Mouse (Mus musculus): ENCODE data around the gene 9530068E07Rik. TPM values are rescaled to one million over a fixed set of nuclear protein-coding genes. Genes with fewer than 3 reads are reported as not detected.

The 9530068E07Rik gene
- total and polyA plus RNA-seq, 3 experiments, result 75.7 to 85.9 TPM; not detected in 1

DNA sequence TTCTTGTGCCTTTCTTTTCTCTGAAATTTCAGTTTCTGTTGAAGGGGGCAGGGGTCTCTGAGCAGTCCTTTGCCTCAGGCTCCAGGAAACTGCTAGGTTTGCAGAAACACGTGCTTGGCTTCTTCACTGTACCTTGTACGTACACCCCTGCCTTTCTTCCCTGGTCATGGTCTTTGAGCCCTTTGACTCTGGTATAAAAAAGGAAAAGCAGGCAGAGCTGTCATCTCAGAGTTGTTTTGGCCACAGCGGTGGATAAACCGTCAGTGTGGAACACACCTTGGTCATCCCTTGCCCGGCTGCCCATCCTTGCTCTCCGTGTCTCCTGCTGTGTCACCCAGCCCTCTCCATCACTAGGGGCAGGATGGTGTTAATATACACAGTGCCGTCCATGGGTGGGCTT is 23.6 kb downstream of the 9530068E07Rik start:
- TF ChIP-seq CHD2 (IDR thresholded peaks at IDR 0.05; ENCODE audit: low read length) (no peak), GABPA (IDR thresholded peaks at IDR 0.05; ENCODE audit: low read depth, low read length) (no peak), CTCF (IDR thresholded peaks at IDR 0.05 in 2 of 3, conservative IDR thresholded peaks at IDR 0.05 in 1 of 3; ENCODE audit: control insufficient read depth in 1 of 3, insufficient read depth in 1 of 3, low read depth in 2 of 3, low read length in 3 of 3, poor library complexity in 1 of 3, severe bottlenecking in 1 of 3) (no peak), MYB (IDR thresholded peaks at IDR 0.05; ENCODE audit: low read depth, low read length) (no peak), MAX (IDR thresholded peaks at IDR 0.05; ENCODE audit: low read length) (no peak), MEF2A (IDR thresholded peaks at IDR 0.05; ENCODE audit: extremely low read depth, insufficient replicate concordance, low read depth, low read length, poor library complexity, severe bottlenecking) (no peak), ZNF384 (IDR thresholded peaks at IDR 0.05; ENCODE audit: low read depth, low read length) (no peak)
- H3K27me3 ChIP-seq (ENCODE audit: control insufficient read depth in 1 of 2, insufficient read depth in 2 of 2, low read length in 2 of 2), result no peaks in the 10 kb centered on the region
- no peak for DNase-seq (ENCODE audit: low read depth, low spot score)
- no peak overlapping the region for H3K9ac ChIP-seq (ENCODE audit: control insufficient read depth, low read depth, low read length, poor library complexity, severe bottlenecking)
- no peaks in the 10 kb centered on the region for H3K79me2 ChIP-seq (ENCODE audit: control insufficient read depth, insufficient read depth, low read length, poor library complexity)
- no peaks in the 10 kb centered on the region for H3K9me3 ChIP-seq (replicated peaks; ENCODE audit: insufficient read depth, low read length)
- no peaks in the 10 kb centered on the region for H3K36me3 ChIP-seq (ENCODE audit: control insufficient read depth in 1 of 2, insufficient read depth in 2 of 2, low read length in 2 of 2)
- H3K4me1 ChIP-seq (ENCODE audit: control insufficient read depth in 1 of 2, insufficient read depth in 2 of 2, low read length in 2 of 2), result peaks cover 0 to 3% of the 10 kb centered on the region in 2 experiments; a peak in 1 of 4 replicates
- no peak overlapping the region for H3K4me3 ChIP-seq (ENCODE audit: control insufficient read depth in 1 of 2, insufficient read depth in 1 of 2, low read depth in 2 of 2, low read length in 2 of 2)
- H3K27ac ChIP-seq (ENCODE audit: control insufficient read depth, low read depth, low read length), result no peak overlapping the region

DNA sequence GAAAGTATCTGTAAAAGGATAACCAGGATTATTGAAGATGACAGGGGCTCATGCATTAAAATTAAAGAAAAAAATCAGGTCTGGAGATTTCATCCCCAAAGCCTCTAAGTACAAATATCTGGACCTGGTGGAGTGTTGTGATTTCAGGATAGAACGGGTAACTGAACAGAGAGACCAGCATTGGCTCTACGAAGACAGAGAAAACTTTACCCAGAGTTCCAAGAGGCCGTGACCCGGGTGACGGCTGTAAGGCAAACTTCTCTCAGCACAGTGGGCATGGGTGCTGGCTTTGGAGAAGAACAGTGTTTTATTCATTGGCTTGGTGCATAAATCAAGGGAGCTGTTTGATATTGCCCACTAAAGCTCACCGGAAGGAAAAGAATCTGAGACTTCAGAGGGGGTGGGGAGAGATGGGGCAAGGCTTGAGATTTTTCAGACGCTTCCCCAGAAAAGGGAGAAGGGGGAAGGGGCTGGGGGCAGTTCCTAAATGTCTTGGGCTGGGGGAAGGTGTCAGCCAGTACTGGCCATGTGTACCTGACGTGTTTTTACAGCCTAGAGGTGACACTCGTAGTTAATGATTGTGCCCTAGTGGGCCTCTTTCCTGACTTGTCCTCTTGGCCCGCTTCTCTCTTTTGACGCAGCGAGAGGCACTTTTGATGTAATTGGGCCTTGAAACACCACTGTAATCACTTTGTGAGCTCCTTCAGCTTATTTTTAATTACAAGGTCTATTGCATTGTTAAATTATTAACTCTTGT is 24.2 kb downstream of the 9530068E07Rik start:
- no peak for TF ChIP-seq MAZ (IDR thresholded peaks at IDR 0.05; ENCODE audit: low read depth, low read length)
- no peak for TF ChIP-seq USF2 (IDR thresholded peaks at IDR 0.05; ENCODE audit: borderline replicate concordance in 1 of 2, insufficient read depth in 1 of 2, low read depth in 1 of 2, low read length in 2 of 2)
- TF ChIP-seq E2F4 (IDR thresholded peaks at IDR 0.05; ENCODE audit: borderline replicate concordance, low read depth, low read length), result no peak
- TF ChIP-seq ZMIZ1 (IDR thresholded peaks at IDR 0.05; ENCODE audit: low read depth, low read length), result no peak
- TF ChIP-seq ETS1 (IDR thresholded peaks at IDR 0.05; ENCODE audit: low read depth, low read length), result no peak
- TF ChIP-seq NELFE (IDR thresholded peaks at IDR 0.05; ENCODE audit: low read depth, low read length), result no peak
- no peak for TF ChIP-seq TCF12 (IDR thresholded peaks at IDR 0.05; ENCODE audit: low read depth, low read length)
- no peak for TF ChIP-seq RAD21 (IDR thresholded peaks at IDR 0.05; ENCODE audit: low read depth, low read length)
- no peak for TF ChIP-seq RCOR1 (IDR thresholded peaks at IDR 0.05; ENCODE audit: low read depth, low read length)
- no peak for TF ChIP-seq TAL1 (IDR thresholded peaks at IDR 0.05; ENCODE audit: low read length)
- no peak for TF ChIP-seq TBP (IDR thresholded peaks at IDR 0.05; ENCODE audit: low read depth, low read length)
- TF ChIP-seq UBTF (IDR thresholded peaks at IDR 0.05; ENCODE audit: borderline replicate concordance, insufficient read depth, low read depth, low read length), result no peak
- no peak for TF ChIP-seq MXI1 (IDR thresholded peaks at IDR 0.05; ENCODE audit: low read depth, low read length)
- TF ChIP-seq NRF1 (IDR thresholded peaks at IDR 0.05; ENCODE audit: insufficient read depth, low read depth, low read length, poor library complexity, severe bottlenecking), result no peak
- TF ChIP-seq MEF2A (IDR thresholded peaks at IDR 0.05; ENCODE audit: extremely low read depth, insufficient replicate concordance, low read depth, low read length, poor library complexity, severe bottlenecking), result no peak
- TF ChIP-seq SMC3 (IDR thresholded peaks at IDR 0.05; ENCODE audit: low read depth, low read length), result no peak
- no peak for TF ChIP-seq MAX (IDR thresholded peaks at IDR 0.05; ENCODE audit: low read length)
- no peak for TF ChIP-seq ZKSCAN1 (IDR thresholded peaks at IDR 0.05; ENCODE audit: low read depth, low read length)
- no peak for DNase-seq (ENCODE audit: low read depth, low spot score)
- no peaks in the 10 kb centered on the region for H3K36me3 ChIP-seq (ENCODE audit: control insufficient read depth in 1 of 2, insufficient read depth in 2 of 2, low read length in 2 of 2)

More for the DNA sequence above, 24.2 kb downstream of the 9530068E07Rik start:
- Histone ChIP-seq H3K4me1 (ENCODE audit: control insufficient read depth in 1 of 2, insufficient read depth in 2 of 2, low read length in 2 of 2) (peaks cover 0 to 3% of the 10 kb centered on the region in 2 experiments; a peak in 1 of 4 replicates), H3K27ac (ENCODE audit: control insufficient read depth, low read depth, low read length) (no peak overlapping the region), H3K4me3 (ENCODE audit: control insufficient read depth in 1 of 2, insufficient read depth in 1 of 2, low read depth in 2 of 2, low read length in 2 of 2) (no peak overlapping the region), H3K79me2 (ENCODE audit: control insufficient read depth, insufficient read depth, low read length, poor library complexity) (no peaks in the 10 kb centered on the region), H3K27me3 (ENCODE audit: control insufficient read depth in 1 of 2, insufficient read depth in 2 of 2, low read length in 2 of 2) (no peaks in the 10 kb centered on the region), H3K9ac (ENCODE audit: control insufficient read depth, low read depth, low read length, poor library complexity, severe bottlenecking) (no peak overlapping the region), H3K9me3 (replicated peaks; ENCODE audit: insufficient read depth, low read length) (no peaks in the 10 kb centered on the region)

Measured in MEL (cell line).